Mouse (Mus musculus): ENCODE results near the gene Card14. TPM values are rescaled to one million over a fixed set of nuclear protein-coding genes. Genes with fewer than 3 reads are reported as not detected.

Card14 gene
- not detected for polyA plus RNA-seq (2015; fragmentation: Illumina TruSeq; extraction: RNeasy Lipid Tissue Mini Kit (QIAGEN cat#74804); ENCODE audit: insufficient read depth, low read depth, low replicate concordance)

GRCm38 (mm10) chr11:119307658-119307867 is at the start of gene Card14:
TSS of gene Card14 (plus strand) at chr11:119307768.

GRCm38 (mm10) chr11:119267768-119268556 is 39.6 kb upstream of the Card14 start, which contains the start of gene Gaa:
TSS of gene Gaa (plus strand) at chr11:119267887.

GRCm38 (mm10) chr11:119299391-119300245 is 8.0 kb upstream of the Card14 start, which contains the start of gene Eif4a3:
TSS of gene Eif4a3 (minus strand) at chr11:119300089.

GRCm38 (mm10) chr11:119355443-119356385 is 48.1 kb downstream of the Card14 start, which contains the start of the genes Sgsh and Slc26a11:
TSS of gene Sgsh (minus strand) at chr11:119355536.
TSS of gene Slc26a11 (plus strand) at chr11:119355557.

GRCm38 (mm10) chr11:119392800-119393482 is 85.4 kb downstream of the Card14 start, which contains the start of gene Rnf213:
TSS of gene Rnf213 (plus strand) at chr11:119393100.

Other genes starting within 250 kb of the Card14 start
- gene Cbx4, start 221.5 kb upstream of the Card14 start, polyA plus RNA-seq (2015; fragmentation: Illumina TruSeq; extraction: RNeasy Lipid Tissue Mini Kit (QIAGEN cat#74804); ENCODE audit: insufficient read depth, low read depth, low replicate concordance) = 2.3 TPM
- gene Tbc1d16, start 79.3 kb upstream of the Card14 start, polyA plus RNA-seq (2015; fragmentation: Illumina TruSeq; extraction: RNeasy Lipid Tissue Mini Kit (QIAGEN cat#74804); ENCODE audit: insufficient read depth, low read depth, low replicate concordance) = 5.1 TPM
- gene Ccdc40, start 79.2 kb upstream of the Card14 start, polyA plus RNA-seq (2015; fragmentation: Illumina TruSeq; extraction: RNeasy Lipid Tissue Mini Kit (QIAGEN cat#74804); ENCODE audit: insufficient read depth, low read depth, low replicate concordance) = not detected
- 16.5 TPM for gene Gaa, start 39.9 kb upstream of the Card14 start, polyA plus RNA-seq (2015; fragmentation: Illumina TruSeq; extraction: RNeasy Lipid Tissue Mini Kit (QIAGEN cat#74804); ENCODE audit: insufficient read depth, low read depth, low replicate concordance)
- 29.3 TPM for gene Eif4a3, start 7.7 kb upstream of the Card14 start, polyA plus RNA-seq (2015; fragmentation: Illumina TruSeq; extraction: RNeasy Lipid Tissue Mini Kit (QIAGEN cat#74804); ENCODE audit: insufficient read depth, low read depth, low replicate concordance)
- gene Sgsh, start 47.8 kb downstream of the Card14 start, polyA plus RNA-seq (2015; fragmentation: Illumina TruSeq; extraction: RNeasy Lipid Tissue Mini Kit (QIAGEN cat#74804); ENCODE audit: insufficient read depth, low read depth, low replicate concordance) = 2.6 TPM
- gene Slc26a11, start 47.8 kb downstream of the Card14 start, polyA plus RNA-seq (2015; fragmentation: Illumina TruSeq; extraction: RNeasy Lipid Tissue Mini Kit (QIAGEN cat#74804); ENCODE audit: insufficient read depth, low read depth, low replicate concordance) = 1.8 TPM
- 14.9 TPM for gene Rnf213, start 85.3 kb downstream of the Card14 start, polyA plus RNA-seq (2015; fragmentation: Illumina TruSeq; extraction: RNeasy Lipid Tissue Mini Kit (QIAGEN cat#74804); ENCODE audit: insufficient read depth, low read depth, low replicate concordance)
- 3.1 TPM for gene Endov, start 183.6 kb downstream of the Card14 start, polyA plus RNA-seq (2015; fragmentation: Illumina TruSeq; extraction: RNeasy Lipid Tissue Mini Kit (QIAGEN cat#74804); ENCODE audit: insufficient read depth, low read depth, low replicate concordance)
- gene Nptx1, start 240.0 kb downstream of the Card14 start, polyA plus RNA-seq (2015; fragmentation: Illumina TruSeq; extraction: RNeasy Lipid Tissue Mini Kit (QIAGEN cat#74804); ENCODE audit: insufficient read depth, low read depth, low replicate concordance) = 0.59 TPM